Mouse (Mus musculus): ENCODE results near the gene Bckdhb.

- TF ChIP-seq POLR2A (IDR thresholded peaks at IDR 0.05; ENCODE audit: borderline replicate concordance, extremely low read depth, insufficient read depth, insufficient read length, poor library complexity, severe bottlenecking) (peak; percentile 58), CTCF (IDR thresholded peaks at IDR 0.05; ENCODE audit: borderline replicate concordance, extremely low read depth, insufficient read depth, insufficient read length) (no peak)
Observed at GRCm38 (mm10) chr9:83924878-83925687, at the start of gene Bckdhb.
